Mouse (Mus musculus) neutrophil, adult 5-6 weeks (primary cell): ENCODE results near the gene Otulin. TPM values are rescaled to one million over a fixed set of nuclear protein-coding genes. Genes with fewer than 3 reads are reported as not detected.
A peak's percentile ranks its signal among the peaks of the same experiment; 100 is the strongest.

ENCODE experiments used
- ATAC-seq: fragments of 151-379, 151-347 bp; 2 replicates; pipeline ENCODE4 v1.8.0; 2017; ENCODE audit warnings: mild to moderate bottlenecking, moderate TSS enrichment; ENCODE audit not compliant: insufficient number of reproducible peaks, poor library complexity, low FRiP score, severe bottlenecking; ENCODE audit errors: extremely low read depth
- total RNA-seq: library from RNA; stranded (forward); fragments of 200-1000 nt; gene quantifications from 2 replicates; pipeline ENCODE4 v1.2.3, GENCODE M21; 2017

Gene Otulin
- total RNA-seq, 1 experiment from 2014 or later: 78.6 TPM

DNA sequence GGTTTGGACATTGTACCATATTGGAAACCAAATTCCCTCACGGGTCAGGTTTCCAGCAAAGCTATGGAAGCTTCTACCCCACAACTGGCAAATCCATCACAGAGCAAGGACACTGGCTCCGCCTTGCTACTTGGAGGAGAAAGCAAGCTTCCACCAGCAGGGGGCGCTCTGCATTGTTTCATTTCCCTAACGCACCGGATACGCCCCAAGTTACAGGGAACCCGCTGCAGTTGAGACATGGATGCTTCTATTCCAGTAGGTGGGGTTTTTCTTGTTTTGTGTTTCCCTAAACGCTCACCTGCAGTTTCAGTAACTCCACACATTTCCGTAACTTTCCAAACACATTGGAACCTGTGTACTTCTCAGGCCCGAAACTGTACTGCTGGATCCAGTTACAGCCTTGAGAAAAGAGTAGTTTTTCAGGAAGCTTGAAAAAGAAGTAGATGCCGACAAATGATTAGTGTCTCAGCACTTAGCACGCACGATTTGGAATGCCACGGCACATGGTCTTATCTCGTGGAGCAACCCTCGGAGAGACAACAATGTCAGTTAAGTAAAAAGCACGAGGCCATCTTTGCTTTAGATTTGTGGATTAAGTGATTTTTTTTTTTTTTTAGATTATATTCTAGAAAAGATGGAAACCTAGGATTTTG lies 29.2 kb upstream of the Otulin start:
- peak; percentile 84 for ATAC-seq

DNA sequence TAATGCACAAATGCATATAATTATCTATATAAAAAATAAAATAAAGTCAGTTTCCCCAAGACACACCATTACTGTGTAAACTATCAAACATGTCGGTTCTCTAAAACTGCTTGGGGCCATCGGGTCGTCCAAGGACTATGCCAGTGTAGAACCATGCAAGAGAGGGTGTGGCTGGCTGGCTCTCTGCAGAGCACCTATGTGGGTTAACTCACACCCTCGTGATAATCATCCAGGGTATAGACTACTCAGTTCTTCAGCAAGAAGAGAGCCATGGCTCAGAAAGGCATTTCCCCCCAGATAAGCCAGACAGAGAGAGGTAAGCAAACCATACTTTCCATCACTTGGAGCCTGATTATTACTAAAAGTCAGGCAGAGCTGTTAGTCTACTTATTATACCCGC lies 28.6 kb upstream of the Otulin start:
- ATAC-seq: no peak

DNA sequence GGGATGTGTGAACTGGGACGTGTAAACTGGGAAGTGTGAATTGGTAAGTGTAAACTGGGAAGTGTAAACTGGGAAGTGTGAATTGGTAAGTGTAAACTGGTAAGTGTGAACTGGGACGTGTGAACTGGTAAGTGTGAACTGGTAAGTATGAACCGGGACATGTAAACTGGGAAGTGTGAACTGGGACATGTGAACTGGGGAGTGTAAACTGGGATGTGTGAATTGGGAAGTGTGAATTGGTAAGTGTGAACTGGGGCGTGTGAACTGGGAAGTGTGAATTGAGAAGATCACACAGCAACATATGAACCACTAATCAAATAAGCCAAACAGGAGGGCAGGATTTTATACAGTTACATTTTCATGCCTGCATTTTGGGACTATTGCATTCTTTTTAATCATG lies 27.9 kb upstream of the Otulin start:
- no peak for ATAC-seq

DNA sequence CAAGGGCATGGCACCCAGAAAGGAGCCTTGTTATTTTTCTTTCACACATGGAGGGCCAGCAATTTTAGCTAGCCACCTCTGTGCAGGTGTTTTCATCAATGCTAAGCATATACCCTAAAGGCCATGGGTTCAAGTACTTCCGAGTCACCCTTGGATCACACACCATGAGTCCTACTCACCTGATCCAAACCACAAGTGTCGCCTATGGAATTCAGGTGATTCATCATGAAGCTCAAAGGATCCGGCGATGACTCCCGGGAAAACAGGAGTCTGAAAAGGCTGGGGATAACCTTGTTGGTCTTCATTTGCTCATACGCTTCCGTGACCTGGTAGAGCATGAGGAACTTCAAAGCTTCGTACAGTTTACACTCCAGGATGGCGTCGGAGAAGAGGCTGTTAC lies 27.4 kb upstream of the Otulin start:
- no peak for ATAC-seq

DNA sequence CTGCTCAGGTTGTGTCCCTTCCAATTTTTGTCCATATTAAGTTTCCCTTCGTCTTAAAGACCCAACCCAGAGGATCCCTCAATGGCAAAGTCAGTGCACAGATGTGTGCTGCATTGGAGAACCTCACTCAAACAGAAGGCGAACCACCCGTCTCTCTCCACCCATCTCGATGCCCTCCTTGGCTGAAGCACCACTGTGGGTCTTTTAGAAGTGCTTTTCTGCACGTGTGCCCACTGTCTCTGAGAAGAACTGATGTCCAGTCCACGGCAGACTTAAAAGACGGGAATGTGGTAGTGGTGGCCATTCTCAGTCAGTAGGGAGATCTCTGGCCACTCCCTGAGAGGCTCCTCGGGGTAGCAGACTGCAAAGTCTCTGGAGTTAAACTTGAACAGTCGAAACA lies 26.1 kb upstream of the Otulin start:
- no peak for ATAC-seq

DNA sequence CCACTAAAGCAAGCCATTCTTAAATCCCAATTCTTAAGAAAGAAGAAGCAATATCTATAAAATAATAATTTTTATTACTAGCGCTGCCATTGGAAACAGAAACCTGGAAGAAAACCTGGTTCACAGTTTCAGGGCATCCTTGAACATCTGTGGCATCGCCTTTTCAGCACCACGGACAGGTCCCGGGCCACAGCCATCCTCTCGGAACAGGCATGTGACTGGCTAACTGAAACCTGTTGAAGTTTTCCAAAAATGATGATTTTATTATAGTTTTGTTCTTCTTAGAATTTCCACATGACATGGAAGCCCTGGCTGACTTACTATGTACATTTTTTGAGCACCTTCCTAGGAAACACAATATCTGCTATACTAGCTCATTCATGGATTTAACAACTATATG lies 24.5 kb upstream of the Otulin start:
- ATAC-seq: no peak

DNA sequence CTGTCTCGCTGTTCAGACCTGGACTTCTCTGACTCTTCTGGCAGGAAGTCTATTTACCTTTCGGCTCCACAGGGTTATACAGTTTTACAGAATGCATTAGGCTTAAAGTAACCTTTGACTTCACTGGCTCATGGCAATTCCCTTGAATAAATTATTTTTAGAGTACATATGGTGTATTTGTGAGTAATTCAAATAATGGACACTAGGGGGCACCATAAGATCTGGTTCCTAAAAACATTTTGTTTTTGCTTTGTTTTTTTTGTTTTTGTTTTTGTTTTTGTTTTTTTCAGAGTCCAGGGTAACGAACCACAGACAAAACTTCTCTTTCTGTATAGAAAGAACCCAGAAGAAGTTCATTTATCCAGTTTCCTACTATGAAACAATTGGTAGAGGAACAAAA lies 17.2 kb upstream of the Otulin start:
- ATAC-seq: no peak

DNA sequence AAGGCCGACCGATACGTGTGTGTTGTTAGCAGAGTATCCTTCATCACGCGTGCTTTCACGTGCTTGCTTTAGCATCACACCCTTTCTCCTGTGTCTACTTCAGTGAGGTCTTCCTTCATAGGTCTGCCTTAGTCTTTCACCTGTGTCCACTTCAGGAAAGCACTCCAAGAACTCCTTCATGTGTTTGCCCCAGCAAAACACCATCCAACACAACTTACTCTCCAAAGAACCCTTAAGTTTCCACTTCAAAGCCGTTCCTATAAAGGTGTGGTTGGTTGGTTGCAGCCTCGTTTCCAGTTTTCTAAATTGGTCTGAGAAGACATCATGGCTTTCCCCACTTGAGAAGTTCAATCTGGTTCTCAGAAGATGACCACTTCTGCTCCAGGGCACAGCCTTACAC lies 16.2 kb upstream of the Otulin start:
- no peak for ATAC-seq

DNA sequence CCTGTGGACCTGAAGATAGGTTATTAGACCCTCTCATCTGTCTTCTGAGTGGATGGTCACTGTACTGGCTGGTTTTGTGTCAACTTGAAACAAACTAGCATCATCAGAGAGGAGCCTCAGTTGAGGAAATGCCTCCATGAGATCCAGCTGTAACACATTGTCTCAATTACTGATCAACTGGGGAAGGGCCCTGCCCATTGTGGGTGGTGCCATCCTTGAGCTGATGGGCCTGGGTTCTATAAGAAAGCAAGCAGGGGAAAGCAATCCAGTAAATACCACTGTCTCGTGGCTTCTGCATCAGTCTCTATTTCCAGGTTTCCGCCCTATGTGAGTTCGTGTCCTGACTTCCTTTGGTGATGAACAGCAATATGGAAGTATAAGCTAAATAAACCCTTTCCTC lies 14.8 kb upstream of the Otulin start:
- no peak for ATAC-seq

DNA sequence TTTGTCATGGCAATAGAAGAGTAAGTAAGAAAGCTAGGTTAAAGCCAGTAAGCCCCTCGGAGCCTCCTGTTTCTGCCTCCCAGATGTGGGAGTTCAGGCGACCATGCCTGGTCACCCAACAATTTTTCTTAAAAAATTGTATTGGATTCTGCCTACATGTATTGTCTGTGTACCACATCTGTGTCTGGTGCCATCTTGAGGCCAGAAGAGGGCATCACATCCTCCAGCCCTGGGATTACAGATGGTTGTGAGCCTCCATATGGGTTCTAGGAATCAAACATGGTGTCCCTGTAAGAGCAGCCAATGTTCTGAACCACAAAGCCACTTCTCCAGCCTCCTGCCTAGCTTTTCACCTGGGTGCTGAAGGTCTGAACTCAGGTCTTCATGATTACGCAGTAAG lies 12.4 kb upstream of the Otulin start:
- peak; percentile 78; the same call in 1 of the 2 replicates for ATAC-seq

DNA sequence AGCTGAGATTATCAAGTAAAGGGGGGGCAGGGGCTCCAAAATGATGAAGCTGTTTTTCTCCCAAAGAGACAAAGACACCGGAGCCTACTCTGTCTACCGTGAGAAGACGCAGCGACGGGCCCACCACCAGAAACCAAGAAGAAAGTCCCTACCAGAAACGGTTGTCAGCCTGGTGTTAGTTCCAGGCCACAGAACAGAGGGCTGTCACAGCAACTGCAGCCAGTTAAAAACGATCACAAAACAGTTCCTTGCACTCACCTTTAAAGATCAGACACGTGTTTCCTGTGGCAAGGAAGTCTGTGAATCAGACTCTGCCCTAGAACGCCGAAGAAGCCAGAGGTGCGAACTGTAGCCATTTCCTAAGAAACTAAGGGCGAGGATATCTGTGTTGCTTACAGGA lies 10.7 kb upstream of the Otulin start:
- ATAC-seq: peak; percentile 73

DNA sequence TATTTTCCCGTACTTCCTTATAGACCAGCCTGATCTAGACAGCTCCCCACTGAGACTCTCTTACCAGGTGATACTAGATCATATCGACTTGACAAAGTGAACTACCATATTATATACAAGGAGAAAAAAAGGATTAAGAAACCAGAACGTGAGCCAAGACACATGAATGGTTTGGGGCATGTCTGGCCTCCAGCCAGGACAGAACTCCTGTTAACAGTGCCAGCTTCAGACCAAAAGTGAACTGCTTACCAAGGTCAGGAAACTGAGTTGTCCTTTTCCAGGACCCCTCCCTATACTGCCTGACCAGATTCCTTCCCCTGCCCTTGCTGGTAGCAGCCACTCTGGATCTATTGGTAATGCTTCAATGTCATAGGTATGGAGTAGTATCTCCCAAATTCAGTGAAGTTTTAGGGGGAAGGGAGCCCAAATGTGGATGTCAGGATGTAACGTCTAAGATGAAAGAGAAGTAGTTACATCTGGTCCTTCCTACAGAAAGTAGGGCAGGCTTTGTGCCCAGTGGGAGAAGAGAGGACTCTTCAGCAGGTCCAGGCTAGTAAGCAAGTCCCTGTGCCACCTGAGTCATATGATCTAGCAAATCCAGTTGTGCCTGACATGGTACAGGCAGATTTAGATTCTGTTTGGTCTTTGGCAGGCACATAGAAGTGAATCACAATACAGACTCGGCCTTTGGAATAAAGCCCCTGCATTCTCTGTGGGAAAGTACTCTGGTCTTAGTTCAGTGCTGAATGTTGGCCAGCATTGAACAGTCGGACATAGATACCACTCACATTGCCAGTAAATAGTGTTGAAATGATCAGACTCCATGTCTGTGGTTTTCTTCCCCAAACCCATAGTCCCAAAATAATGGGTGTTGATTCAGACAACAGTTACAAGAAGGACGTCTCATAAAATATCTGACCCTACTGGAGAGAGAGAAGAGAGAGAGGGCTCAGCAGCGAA lies 3.7 kb upstream of the Otulin start:
- ATAC-seq: no peak

DNA sequence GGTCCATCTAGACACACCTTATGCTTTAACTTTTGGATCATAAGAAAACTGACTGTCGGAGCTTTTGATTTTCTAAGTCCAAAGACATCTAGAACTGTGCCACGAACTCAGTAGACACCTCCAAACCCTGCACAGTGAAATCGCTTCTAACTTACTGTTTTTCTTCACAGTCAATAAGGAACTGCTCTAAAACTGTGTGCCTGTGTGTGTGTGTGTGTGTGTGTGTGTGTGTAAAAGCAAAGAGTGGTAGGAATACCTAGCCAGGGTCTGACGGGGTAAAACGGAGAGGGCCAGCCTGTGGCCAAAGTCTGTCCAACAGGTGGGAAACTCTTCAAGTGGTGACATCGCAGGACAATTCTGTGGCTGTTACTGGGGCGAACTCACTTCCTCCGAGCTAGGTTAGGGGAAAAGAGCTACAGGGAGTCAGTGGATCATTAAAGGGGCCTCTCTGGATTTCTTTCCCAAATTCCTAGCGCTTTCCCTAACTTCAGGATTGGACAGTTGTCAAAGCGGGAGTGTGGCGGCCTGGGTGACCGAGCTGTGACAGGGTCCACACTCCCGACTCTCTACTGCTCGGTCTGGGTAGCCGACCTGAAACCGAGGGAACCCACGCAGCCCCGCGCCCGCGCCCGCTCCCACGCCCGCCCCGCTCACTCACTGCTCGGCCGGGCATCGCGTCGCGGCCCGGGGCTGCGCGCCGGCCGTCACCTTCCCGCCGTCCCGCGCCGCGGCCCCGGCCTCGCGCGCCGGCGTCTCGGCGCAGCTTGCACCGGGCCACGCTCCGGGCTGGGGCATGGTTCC lies 493 bp downstream of the Otulin start:
- no peak for ATAC-seq

DNA sequence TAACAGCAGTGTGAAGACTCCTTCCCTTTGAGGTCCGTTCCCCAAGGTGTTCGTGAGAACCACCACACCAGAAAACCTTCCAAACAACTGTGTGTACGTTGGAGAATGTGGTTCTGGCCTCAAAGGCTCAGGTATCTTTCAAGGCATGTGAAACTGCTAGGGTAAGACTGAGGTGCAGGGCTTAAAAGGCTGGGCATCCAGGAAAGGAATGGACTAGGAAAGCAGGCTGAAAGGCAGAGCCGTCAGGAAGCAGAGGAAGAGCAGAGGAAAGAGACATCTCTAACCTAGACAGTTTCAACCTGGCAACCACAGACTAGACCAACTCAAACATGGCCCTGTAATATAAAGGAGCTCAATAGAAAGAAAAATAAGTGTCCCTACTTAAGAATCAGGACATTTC lies 1.4 kb downstream of the Otulin start:
- no peak for ATAC-seq

DNA sequence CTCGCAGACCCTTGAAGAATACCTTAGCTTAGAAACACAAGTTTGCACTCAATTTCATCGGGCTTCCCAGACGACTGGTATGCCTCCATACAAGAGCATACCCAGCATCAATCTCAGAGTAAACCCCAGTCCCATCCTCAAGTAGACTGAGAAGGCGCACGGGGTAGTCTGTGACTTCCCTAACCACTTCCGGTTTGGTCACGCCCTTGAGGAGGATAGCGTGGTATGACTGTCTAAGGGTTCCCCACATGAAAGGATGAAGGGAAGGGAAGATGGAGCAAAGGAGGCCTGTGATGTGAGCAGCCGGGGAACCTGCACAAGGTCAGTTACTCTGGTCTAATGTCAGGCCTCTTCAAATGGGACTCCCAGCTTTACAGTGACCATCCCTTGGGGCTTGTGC lies 2.7 kb downstream of the Otulin start:
- peak; percentile 31 for ATAC-seq

DNA sequence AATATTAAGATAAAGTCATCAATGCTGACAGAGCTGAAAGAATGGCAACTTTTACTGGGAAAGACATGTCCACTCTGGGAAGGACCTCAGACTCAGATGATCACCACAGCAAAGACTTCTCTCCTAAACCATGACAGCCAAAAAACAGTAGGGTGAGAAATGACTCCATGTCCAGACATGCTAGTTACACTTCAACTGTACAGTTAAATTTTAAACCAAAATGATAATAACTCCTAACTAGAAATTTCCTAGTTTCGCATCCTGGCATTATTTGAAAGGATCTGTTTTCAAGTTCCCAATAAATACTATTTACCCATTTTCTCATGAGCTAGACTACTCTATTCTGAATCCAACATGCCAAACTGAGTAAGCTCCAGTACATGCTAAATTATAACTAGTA lies 4.2 kb downstream of the Otulin start:
- ATAC-seq: no peak

DNA sequence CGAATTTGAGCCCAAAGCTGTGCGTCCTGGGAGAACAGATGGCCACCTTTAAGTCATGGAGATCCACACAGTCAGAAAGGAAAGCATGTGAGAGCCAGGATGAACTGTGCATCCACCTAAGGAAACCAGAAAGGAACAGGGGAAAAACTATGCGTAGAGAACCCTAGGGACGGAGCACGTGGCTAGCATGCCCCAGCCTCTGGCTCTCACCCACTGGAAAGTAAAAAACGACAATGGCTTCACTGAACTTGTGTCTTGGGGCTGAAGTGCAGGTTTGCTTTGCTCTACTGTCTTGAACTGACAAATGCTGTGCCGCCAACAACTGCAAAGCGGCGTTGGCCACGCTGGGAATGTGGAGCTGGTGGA lies 4.6 kb downstream of the Otulin start:
- no peak for ATAC-seq

DNA sequence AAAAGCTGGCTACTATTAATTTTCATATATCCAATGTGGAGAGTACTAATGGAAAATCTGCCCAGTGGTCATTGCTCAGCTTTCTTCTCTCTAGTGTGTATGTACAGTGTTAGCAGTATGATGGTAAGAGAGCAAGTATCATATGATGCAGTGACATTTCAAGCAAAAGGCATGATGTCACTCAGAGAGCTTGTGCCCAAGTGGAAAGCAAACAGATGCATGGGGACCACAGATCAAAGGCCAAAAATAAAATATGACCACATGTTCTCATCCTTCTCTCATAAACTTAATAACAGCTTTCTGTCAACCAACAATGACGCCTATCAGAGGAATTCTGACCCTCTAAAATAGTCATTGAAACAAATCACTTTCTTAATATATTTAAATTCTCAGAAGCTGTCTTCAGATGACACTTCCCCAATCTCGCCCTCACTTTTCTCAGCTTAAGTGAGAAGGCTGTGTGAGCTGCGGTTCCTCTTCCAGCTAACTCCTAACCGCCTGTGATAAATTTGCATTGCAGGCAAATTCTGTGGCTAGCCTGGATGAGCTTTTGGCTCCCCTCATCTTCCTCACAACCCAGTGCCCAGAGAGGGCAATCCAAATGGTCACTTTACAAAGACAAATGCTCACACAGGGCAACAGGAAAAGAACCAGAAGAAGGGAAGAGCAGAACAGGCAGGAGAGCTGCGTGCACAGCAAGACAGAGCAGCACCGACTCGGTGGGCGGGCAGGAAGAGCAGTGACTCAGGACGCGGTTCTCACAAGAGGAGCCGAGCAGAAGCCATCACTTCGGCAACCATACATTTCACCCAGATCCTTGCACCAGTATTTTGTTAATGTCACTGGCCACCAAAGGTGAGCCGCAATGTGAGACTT lies 5.2 kb downstream of the Otulin start:
- peak; percentile 77 for ATAC-seq

DNA sequence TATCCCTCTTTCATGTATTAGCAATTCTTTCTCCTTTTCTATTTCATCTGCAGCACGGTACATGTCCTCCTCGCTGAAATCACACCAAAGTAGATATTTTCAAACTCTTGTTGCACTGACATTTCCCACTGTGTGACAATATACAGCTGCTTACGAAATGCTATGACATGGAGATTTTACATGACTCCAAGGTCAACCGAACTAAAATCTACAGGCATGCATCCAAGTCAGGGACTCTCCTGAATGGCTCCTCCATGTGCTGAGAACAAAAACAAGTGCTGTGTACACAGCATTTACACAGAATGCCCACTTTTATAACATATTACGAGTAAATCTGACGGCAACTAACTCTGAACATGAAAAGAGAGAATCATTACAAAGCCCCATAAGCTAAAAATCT lies 7.2 kb downstream of the Otulin start:
- ATAC-seq: no peak
